Mouse (Mus musculus) testis, postnatal 10 days (tissue): ENCODE data around the gene Cacna1d.

ENCODE experiments used
- DNase-seq: peaks from one replicate; pipeline ENCODE4 v3.0.0; 2021; ENCODE audit warnings: low spot score

Cacna1d gene

DNA sequence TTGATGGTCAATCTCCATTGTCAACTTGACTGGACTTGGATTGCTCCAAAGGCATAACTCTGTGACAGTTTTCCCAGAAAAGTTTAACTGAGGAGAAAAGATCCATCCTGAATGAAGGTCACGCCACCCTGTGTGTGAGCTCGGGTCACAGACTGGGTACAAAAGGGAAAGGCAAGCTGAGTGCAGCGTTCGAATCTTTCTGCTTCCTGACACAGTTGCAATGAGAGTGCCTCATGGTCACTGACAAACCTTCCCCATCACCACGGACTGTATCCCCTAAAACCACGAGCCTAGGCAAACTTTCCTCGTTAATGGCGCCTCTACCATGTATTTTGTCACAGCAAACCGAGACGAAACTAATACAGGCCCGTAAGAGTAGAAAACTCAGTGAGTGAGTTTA lies 325.2 kb downstream of the Cacna1d start:
- DNase-seq, result no peak

DNA sequence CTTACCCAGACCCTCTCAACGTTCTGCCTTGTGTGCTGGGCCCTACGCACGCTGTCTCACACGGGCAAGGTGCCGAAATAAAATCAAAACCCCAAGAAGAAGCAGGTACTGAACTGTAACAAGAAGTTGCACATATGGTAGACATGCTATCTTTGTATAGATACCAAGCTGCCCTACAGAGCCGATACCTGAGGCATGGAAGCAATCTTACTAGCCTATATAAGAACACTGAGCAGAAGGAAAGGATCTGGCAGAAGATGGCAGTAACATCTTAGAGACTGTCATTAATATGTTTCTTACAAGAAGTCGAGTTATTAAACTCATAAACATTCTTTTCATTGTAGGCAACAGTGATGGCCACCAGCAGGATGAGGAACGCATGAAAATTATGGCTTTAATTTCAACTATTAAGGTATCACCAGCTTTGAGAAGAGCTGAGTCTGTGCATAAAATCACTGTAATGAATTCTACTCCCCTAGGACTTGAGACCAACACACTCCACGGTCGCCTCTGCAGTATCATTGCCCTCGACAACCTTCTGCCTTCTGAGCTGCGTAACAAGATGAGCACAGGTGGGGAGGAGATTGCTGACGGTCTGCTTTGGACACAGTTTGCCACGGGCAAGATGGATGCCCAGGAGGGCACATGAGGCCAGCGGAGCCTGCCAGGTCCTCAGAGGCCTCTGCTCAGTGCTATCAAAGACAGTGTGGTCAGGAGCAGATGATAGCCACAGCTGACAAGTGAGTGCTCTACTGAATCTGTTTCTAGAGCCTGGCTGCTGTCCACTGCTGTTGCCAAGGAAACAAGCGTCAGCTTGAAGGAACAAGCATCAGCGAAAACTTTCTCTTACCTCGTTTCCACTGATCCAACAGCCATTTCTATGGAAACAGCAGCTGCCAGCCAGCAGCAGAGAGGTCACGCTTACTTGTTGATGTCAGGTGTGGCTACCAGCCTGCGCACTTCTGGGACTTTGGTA lies 327.2 kb downstream of the Cacna1d start:
- no peak for DNase-seq

DNA sequence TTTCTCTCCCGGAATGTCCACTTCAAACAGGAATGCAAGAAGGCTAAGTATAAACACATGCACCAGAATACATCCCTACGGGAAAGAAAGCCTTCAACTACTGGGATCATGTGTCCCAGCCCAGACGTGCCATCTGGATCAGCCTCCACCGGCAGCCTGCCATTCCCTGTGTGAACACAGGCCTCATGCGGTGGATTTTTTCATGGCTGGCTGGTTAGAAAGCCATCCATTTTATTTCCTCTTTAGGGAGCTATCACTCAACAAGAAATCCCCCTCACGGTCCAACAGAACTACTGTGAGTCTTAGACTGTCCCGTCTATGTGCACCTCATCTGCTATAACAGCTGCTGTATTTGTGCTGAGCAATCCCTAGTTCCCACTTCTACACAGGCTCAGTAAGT lies 343.5 kb downstream of the Cacna1d start:
- DNase-seq, result no peak

DNA sequence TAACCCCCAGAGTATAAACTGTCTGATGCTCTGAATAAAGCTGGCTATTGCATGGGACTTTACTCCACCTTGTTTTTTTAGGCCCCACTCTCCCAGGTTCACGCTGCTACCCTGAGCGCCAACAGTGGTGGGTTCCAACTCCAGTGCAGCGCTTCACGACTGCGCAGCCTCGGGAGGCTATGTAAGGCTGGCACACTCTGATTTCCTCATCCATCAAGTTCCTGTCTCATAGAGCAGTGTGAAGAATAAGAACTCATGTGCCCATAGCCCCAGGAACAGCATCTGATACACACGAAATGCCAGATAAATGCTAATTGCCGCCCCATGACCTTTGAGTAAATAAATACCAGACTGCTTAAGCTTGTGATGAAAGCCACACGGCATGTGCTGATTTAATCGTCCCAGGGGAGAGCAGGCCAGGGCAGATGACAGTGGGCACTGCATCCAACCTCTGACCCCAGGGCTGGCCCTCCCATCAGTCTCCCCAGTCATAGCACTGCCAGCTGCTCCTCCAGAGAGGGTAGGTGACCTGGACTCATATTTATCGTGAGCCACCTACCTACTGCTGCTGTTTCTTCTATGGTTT lies 352.8 kb downstream of the Cacna1d start:
- DNase-seq, result no peak

GRCm38 (mm10) chr14:30137961-30138360 lies 353.3 kb downstream of the Cacna1d start:
- DNase-seq, result no peak

- peak; percentile 86 for DNase-seq
These were observed 354.3 kb downstream of the Cacna1d start for GRCm38 (mm10) chr14:30136965-30137364.

GRCm38 (mm10) chr14:30135351-30135750 lies 355.9 kb downstream of the Cacna1d start:
- peak; percentile 37 for DNase-seq

GRCm38 (mm10) chr14:30133684-30134083 lies 357.6 kb downstream of the Cacna1d start:
- DNase-seq, result peak; percentile 44

GRCm38 (mm10) chr14:30131256-30131655 lies 360.0 kb downstream of the Cacna1d start:
- DNase-seq, result no peak

DNA sequence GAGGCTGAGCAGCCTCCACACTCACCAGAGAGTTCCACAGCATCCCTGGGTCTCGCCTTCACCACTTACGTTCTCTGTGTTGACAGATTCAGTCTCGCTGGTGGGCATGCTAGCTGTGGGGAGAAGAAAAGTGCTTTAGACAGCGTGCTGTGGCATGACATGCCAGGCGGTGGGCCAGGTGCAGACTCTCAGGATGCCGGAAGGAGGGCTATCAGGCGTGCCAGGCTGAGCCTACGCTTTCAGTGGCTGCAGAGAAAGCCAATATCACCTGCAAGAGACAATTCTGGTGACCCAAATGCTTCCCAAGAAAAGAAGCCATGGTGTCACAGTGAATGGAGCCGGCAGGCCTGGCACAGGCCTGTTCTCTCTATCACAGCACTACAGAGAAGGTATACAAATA lies 361.2 kb downstream of the Cacna1d start:
- no peak for DNase-seq

DNA sequence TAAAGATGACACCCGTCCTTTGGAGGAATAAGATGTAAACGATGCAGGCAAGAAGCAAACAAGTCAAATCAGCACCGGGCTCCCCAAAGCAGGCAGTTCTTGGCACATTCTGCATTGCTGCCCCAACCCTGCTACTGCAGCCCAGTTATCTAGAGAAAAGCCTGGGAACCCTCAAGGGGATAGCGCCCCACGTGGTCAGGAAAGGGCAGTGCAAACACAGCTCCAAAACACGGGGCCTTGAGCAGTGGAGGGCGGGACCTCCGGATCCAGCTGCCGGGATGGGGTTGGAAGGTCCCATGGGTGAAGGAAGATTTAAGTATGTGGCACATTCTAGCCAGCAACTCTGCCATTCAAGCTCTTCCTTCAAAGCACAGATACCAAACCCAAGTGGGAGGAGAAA lies 361.9 kb downstream of the Cacna1d start:
- DNase-seq, result peak; percentile 74

DNA sequence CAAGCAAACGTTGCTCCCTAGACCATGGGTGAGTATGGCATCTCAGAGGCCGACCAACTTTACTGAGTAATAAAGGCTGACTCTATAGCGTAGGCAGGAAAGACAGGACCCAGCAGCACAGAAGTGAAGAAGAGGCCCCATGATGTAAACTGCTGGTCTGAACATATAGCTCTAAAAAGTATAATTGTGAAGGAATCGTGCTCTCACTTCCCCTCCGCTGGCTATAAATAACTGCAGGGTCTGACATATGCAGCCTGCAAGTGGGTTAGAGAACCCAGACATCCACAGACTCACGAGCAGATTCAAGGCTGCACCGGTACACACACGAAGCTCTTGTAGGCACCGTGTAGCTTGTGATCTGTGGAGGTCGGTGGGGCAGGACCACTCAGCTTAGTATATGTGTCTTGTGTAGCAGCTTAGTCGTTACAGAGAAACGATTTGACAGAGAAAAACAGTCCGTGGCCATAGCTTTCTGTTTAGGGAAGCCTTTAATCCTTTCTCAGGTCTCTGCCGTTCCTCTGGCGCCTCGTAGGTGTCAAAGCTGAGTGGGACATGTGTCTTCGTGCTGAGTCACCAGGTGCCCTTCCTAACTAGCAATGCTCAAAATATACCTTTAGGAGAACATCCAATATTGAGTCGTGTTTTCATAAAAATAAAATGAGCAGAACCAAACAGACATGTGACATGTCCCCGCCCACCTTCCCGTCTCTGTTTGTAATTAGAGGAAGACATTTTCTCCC lies 366.1 kb downstream of the Cacna1d start:
- no peak for DNase-seq

GRCm38 (mm10) chr14:30120023-30120422 lies 371.2 kb downstream of the Cacna1d start:
- DNase-seq, result no peak

DNA sequence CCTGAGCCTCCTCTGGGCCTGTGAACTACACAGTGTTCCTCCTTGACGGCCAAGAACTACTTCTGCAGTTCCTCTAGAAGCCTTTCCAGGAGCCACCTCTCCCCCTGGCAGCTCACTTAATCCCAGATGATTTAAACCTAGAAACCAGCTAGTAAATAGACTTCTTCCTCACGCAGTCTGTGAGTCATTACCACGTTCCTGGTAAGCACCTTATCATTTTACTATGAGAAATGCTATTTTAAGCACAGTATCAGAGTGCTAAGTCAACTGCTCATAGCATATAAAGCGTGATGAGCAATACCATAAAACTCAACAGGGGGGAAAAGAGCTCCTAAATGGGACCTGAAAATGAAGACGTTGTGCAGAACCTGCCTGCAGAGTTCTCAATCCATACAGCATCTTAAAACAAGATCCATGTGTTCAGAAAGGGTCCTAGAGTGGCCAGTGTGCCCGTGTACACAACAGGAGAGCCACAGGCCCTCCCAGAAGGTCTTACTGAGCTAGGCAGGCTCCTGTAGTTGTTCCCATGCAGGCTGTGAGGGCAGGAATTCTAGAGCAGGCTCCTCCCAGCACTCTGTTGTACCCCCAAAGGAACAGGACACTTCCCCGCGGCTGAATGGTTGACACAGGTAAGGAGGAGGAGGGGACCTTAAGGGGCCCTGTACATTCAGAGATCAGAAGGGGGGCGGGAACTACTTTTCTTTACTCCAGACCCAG lies 377.7 kb downstream of the Cacna1d start:
- no peak for DNase-seq

- no peak for DNase-seq
These were observed 382.2 kb downstream of the Cacna1d start for GRCm38 (mm10) chr14:30109079-30109478.

GRCm38 (mm10) chr14:30106550-30106949 lies 384.7 kb downstream of the Cacna1d start:
- no peak for DNase-seq

DNA sequence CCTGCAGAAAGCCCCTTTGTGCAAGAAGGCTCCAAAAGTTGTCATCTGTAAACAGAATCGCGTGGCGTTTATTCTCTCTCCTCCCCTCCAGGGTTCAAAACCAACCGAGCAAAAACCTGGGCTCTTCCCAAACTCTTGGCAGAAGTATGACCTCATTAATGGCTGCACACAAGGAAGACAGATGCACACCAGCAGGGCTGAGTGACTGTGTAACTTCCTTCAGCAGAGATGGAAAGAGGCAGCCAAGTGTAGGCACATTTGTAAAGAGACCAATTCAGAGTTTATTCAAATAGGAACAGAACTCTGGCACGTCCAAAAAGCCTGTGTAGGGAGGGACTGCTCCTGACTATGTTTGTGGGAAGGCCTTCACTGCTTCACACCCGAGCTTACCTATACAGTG lies 385.7 kb downstream of the Cacna1d start:
- DNase-seq, result no peak

DNA sequence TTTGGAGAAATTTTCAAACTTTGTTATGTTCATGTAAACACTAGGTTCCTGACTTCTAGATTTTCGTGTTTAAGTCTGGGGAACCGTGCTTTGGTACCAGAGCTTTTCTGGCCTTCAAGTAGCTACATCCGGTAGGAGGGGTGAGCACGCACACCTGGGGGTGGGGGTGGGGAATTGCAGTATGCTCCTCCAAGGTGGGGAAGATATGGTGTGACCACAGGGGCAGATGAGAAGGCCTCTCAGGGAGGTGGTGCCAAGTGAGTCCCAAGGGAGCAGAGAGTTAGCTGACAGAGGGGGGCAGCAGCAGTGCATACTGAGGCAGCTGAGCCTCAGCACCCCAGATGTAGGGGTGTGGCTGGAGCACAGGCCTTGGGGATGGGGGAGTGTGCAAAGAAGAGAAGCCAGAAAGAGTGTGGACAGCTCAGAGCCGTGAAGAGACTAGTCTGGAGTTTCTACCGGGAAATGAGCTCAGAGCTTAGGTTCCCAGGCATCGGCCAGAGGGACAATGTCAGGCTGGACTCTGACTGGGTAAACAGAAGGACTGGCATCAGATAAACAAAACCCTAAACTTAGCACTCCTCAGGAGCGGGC lies 387.2 kb downstream of the Cacna1d start:
- no peak for DNase-seq

GRCm38 (mm10) chr14:30097239-30097638 lies 394.0 kb downstream of the Cacna1d start:
- DNase-seq, result no peak

GRCm38 (mm10) chr14:30092426-30092825 lies 398.8 kb downstream of the Cacna1d start:
- no peak for DNase-seq

DNA sequence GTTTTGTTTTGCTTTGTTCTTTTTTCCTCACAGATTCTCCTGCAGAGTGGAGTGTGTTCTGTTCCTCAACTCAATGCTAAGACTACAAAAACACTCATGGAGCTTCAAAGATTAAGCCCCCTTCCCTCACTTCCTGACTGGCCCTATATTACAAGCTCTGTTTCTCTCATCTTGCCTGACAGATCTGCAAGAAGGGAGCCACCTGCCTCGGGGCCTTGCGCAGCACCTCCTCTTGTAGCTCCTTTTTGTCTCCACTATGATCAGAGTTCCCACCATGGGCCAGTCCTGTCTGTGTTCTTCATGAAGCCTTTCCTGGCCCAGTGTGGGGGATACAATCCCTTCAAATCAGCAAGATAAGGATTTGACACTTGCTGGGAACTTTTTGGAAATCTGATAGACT lies 399.2 kb downstream of the Cacna1d start:
- no peak for DNase-seq

DNA sequence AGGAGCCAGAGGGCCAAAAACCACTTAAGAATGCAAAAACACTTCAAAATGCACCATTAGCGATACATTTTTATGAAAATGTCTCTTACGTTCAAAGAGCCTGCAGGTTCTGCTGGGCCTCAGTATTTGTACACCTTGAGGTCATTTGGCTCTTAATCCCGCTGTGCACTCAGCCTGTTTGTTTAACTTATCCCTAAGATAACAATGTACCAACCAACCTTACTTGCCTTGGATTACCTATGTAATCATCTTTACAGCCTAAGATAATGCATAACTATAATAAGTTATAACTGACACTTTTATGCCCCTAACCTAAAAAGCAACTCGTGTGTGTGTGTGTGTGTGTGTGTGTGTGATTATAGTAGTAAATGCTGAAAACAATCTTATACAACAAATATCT lies 411.5 kb downstream of the Cacna1d start:
- DNase-seq, result no peak
